Mouse (Mus musculus) stomach, embryonic 14.5 days (tissue): Measurements from ENCODE around the gene Tlnrd1. TPM values are rescaled to one million over a fixed set of nuclear protein-coding genes. Genes with fewer than 3 reads are reported as not detected.

Experiments used
- ATAC-seq: fragments of 200-750 bp; cut with Nextera tagmentation; 2 replicates; pipeline ENCODE4 v1.8.0; 2017; ENCODE audit warnings: low read depth, moderate TSS enrichment; ENCODE audit not compliant: insufficient number of reproducible peaks, insufficient read depth, low FRiP score
- H3K27ac ChIP-seq: fragments of 300-500 bp; sonication (generic); 2 replicates; pipeline ENCODE4 v1.5.1; 2014; ENCODE audit warnings: mild to moderate bottlenecking, low read length, moderate library complexity, mixed read lengths
- H3K27me3 ChIP-seq: fragments of 300-500 bp; sonication (generic); 2 replicates; pipeline ENCODE4 v1.6.1; 2014; ENCODE audit warnings: low read length, control low read depth, mixed read lengths; ENCODE audit not compliant: control insufficient read depth, insufficient read depth
- H3K36me3 ChIP-seq: fragments of 300-500 bp; sonication (generic); 2 replicates; pipeline ENCODE4 v1.6.1; 2014; ENCODE audit warnings: mild to moderate bottlenecking, control low read depth, low read length, moderate library complexity, mixed read lengths; ENCODE audit not compliant: control insufficient read depth, insufficient read depth
- H3K4me1 ChIP-seq: fragments of 300-500 bp; sonication (generic); 2 replicates; pipeline ENCODE4 v1.6.1; 2014; ENCODE audit warnings: low read length, control low read depth, mixed read lengths; ENCODE audit not compliant: control insufficient read depth, insufficient read depth
- H3K4me2 ChIP-seq: fragments of 300-500 bp; sonication (generic); replicated peaks from 2 replicates; pipeline ENCODE4 v1.6.1; 2014; ENCODE audit warnings: low read depth, low read length, control low read depth
- H3K4me3 ChIP-seq: fragments of 300-500 bp; sonication (generic); 2 replicates; pipeline ENCODE4 v1.5.1; 2014; ENCODE audit warnings: low read depth, low read length, control low read depth
- H3K9ac ChIP-seq: fragments of 300-500 bp; sonication (generic); replicated peaks from 2 replicates; pipeline ENCODE4 v1.6.1; 2014; ENCODE audit warnings: low read depth, mild to moderate bottlenecking, control low read depth, low read length, moderate library complexity, mixed read lengths
- H3K9me3 ChIP-seq: fragments of 300-500 bp; sonication (generic); 2 replicates; pipeline ENCODE4 v1.6.1; 2016; ENCODE audit warnings: low read depth, low read length, control low read depth; ENCODE audit not compliant: control insufficient read depth
- WGBS: fragments of 180-500 bp; shearing (Covaris S2); extraction: QIAGEN DNeasy Blood & Tissue Kit; methylation state at CpG from one replicate; pipeline ENCODE4 v1.1.7; 2014; 5-methylcytosine and 5-hydroxymethylcytosine counted together
- polyA plus RNA-seq: library from polyadenylated mRNA; unstranded; fragments of >200 nt; fragmentation: Nextera tagmentation; extraction: Ambion mirVana; gene quantifications from 2 replicates; pipeline ENCODE4 v1.2.1, GENCODE M21; 2014

Gene Tlnrd1
- polyA plus RNA-seq, 1 experiment from 2014 or later, result 9.7 TPM

GRCm38 (mm10) chr7:83878676-83879448 lies 5.2 kb downstream of the Tlnrd1 start:
- peaks cover 62% of the 10 kb centered on the region for H3K4me1 ChIP-seq
- no peak for ATAC-seq
- peaks cover 11% of the 10 kb centered on the region for H3K36me3 ChIP-seq
- H3K27me3 ChIP-seq, result no peaks in the 10 kb centered on the region
- H3K27ac ChIP-seq, result no peak overlapping the region
- 0 out of 2 replicates have a peak overlapping the region, but pooled peaks have one; percentile 3 for H3K9ac ChIP-seq
- H3K9me3 ChIP-seq, result no peaks in the 10 kb centered on the region
- peak overlapping the region; percentile 6; the same call in 1 of the 2 replicates for H3K4me2 ChIP-seq
- WGBS, result 26% methylated on average over 5 of the region's 5 CpGs
- peak overlapping the region; percentile 2; the same call in 1 of the 2 replicates for H3K4me3 ChIP-seq

GRCm38 (mm10) chr7:83877088-83877487 lies 7.0 kb downstream of the Tlnrd1 start:
- no peaks in the 10 kb centered on the region for H3K9me3 ChIP-seq
- WGBS, result 71% methylated on average over 3 of the region's 3 CpGs
- no peak overlapping the region for H3K4me2 ChIP-seq
- no peak overlapping the region for H3K27ac ChIP-seq
- H3K4me1 ChIP-seq, result peaks cover 55% of the 10 kb centered on the region
- H3K9ac ChIP-seq, result no peak overlapping the region
- ATAC-seq, result no peak
- no peaks in the 10 kb centered on the region for H3K27me3 ChIP-seq
- H3K36me3 ChIP-seq, result peaks cover 4% of the 10 kb centered on the region
- H3K4me3 ChIP-seq, result no peak overlapping the region

GRCm38 (mm10) chr7:83869839-83870543 lies 14.1 kb downstream of the Tlnrd1 start:
- no peak for ATAC-seq
- WGBS, result 39% methylated on average over 5 of the region's 5 CpGs
- no peaks in the 10 kb centered on the region for H3K27me3 ChIP-seq
- H3K4me1 ChIP-seq, result no peaks in the 10 kb centered on the region
- H3K9me3 ChIP-seq, result no peaks in the 10 kb centered on the region
- H3K4me2 ChIP-seq, result no peak overlapping the region
- H3K36me3 ChIP-seq, result no peaks in the 10 kb centered on the region
- no peak overlapping the region for H3K4me3 ChIP-seq
- H3K27ac ChIP-seq, result no peak overlapping the region
- no peak overlapping the region for H3K9ac ChIP-seq

- Histone ChIP-seq H3K4me1 (no peaks in the 10 kb centered on the region), H3K9me3 (no peaks in the 10 kb centered on the region), H3K4me3 (no peak overlapping the region), H3K4me2 (no peak overlapping the region), H3K27ac (no peak overlapping the region), H3K36me3 (no peaks in the 10 kb centered on the region), H3K27me3 (no peaks in the 10 kb centered on the region), H3K9ac (no peak overlapping the region)
- ATAC-seq, result no peak
- 84% methylated on average over 3 of the region's 3 CpGs for WGBS
These were observed 15.9 kb downstream of the Tlnrd1 start for GRCm38 (mm10) chr7:83868200-83868599.

- Histone ChIP-seq H3K9me3 (no peaks in the 10 kb centered on the region), H3K27ac (no peak overlapping the region), H3K27me3 (no peaks in the 10 kb centered on the region), H3K36me3 (no peaks in the 10 kb centered on the region), H3K4me3 (no peak overlapping the region), H3K9ac (no peak overlapping the region), H3K4me1 (0 out of 2 replicates have a peak, but pooled peaks cover 2% of the 10 kb centered on the region), H3K4me2 (no peak overlapping the region)
- no peak for ATAC-seq
- 44% methylated on average over 2 of the region's 2 CpGs for WGBS
These were observed 20.6 kb downstream of the Tlnrd1 start for GRCm38 (mm10) chr7:83863554-83863953.

- 56% methylated on average over 4 of the region's 4 CpGs for WGBS
- no peak for ATAC-seq
- H3K27ac ChIP-seq, result no peak overlapping the region
These were observed 24.6 kb downstream of the Tlnrd1 start for GRCm38 (mm10) chr7:83859378-83860083.

GRCm38 (mm10) chr7:83857921-83858320 lies 26.2 kb downstream of the Tlnrd1 start:
- no peak overlapping the region for H3K27ac ChIP-seq
- no peak overlapping the region for H3K9ac ChIP-seq
- WGBS, result 97% methylated on average over 3 of the region's 3 CpGs
- 0 out of 2 replicates have a peak, but pooled peaks cover 2% of the 10 kb centered on the region for H3K4me1 ChIP-seq
- no peaks in the 10 kb centered on the region for H3K36me3 ChIP-seq
- no peaks in the 10 kb centered on the region for H3K9me3 ChIP-seq
- ATAC-seq, result no peak
- no peak overlapping the region for H3K4me3 ChIP-seq
- H3K4me2 ChIP-seq, result no peak overlapping the region
- H3K27me3 ChIP-seq, result no peaks in the 10 kb centered on the region

More at GRCm38 (mm10) chr7:83859378-83860083, 24.6 kb downstream of the Tlnrd1 start:
- Histone ChIP-seq H3K4me2 (no peak overlapping the region), H3K9ac (no peak overlapping the region), H3K27me3 (no peaks in the 10 kb centered on the region), H3K4me1 (0 out of 2 replicates have a peak, but pooled peaks cover 2% of the 10 kb centered on the region), H3K9me3 (no peaks in the 10 kb centered on the region), H3K4me3 (no peak overlapping the region), H3K36me3 (no peaks in the 10 kb centered on the region)

GRCm38 (mm10) chr7:83857208-83857488 lies 27.0 kb downstream of the Tlnrd1 start:
- Histone ChIP-seq H3K9me3 (no peaks in the 10 kb centered on the region), H3K4me3 (no peak overlapping the region), H3K4me1 (peaks cover under 1% of the 10 kb centered on the region; the same call in 1 of the 2 replicates), H3K4me2 (no peak overlapping the region), H3K27ac (no peak overlapping the region), H3K36me3 (no peaks in the 10 kb centered on the region), H3K9ac (no peak overlapping the region), H3K27me3 (no peaks in the 10 kb centered on the region)
- WGBS, result 73% methylated on average over 2 of the region's 2 CpGs
- no peak for ATAC-seq
